Mouse (Mus musculus): ENCODE measurements around the gene Helz2.

GRCm38 (mm10) chr2:181242314-181242665, 463 bp upstream of the Helz2 start:
- TF ChIP-seq EP300 (IDR thresholded peaks at IDR 0.05) (no peak), CTCF (IDR thresholded peaks at IDR 0.05) (no peak)
